Mouse (Mus musculus): ENCODE results near the gene Mpp4. TPM values are rescaled to one million over a fixed set of nuclear protein-coding genes. Genes with fewer than 3 reads are reported as not detected.

Gene Mpp4
- total RNA-seq (2017): 2.0 and 2.5 TPM in 2 replicates

GRCm38 (mm10) chr1:59163030-59163461, at the start of gene Mpp4:
Mpp4 (minus strand) TSS chr1:59163389.
- ATAC-seq (replicated peaks in 1 of 2; ENCODE audit: insufficient read depth in 1 of 2, low FRiP score in 2 of 2, low TSS enrichment in 1 of 2, low read depth in 1 of 2, poor library complexity in 2 of 2, severe bottlenecking in 2 of 2): peak; percentile 81 to 88

DNA sequence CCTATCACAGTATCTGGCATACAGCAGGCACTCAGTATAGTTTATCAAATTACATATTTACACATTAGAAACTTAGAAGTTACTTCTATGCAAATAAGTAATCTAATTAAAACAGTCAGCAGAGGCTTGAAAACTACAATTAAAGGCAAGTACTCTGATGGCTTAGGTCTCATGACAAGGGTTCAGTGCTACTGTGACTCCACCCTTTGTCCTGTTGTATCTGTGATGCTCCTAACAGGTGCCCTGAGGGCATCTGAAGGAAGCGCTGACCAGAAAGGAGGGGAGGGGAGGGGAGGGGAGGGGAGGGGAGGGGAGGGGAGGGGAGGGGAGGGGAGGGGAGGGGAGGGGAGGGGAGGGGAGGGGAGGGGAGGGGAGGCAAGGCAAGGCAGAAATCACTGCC, 49.8 kb upstream of the Mpp4 start:
- no peak for ATAC-seq (replicated peaks in 1 of 2; ENCODE audit: insufficient read depth in 1 of 2, low FRiP score in 2 of 2, low TSS enrichment in 1 of 2, low read depth in 1 of 2, poor library complexity in 2 of 2, severe bottlenecking in 2 of 2)

GRCm38 (mm10) chr1:59212076-59212779, 49.0 kb upstream of the Mpp4 start:
- ATAC-seq (replicated peaks in 1 of 2; ENCODE audit: insufficient read depth in 1 of 2, low FRiP score in 2 of 2, low TSS enrichment in 1 of 2, low read depth in 1 of 2, poor library complexity in 2 of 2, severe bottlenecking in 2 of 2): no peak

- no peak for ATAC-seq (replicated peaks in 1 of 2; ENCODE audit: insufficient read depth in 1 of 2, low FRiP score in 2 of 2, low TSS enrichment in 1 of 2, low read depth in 1 of 2, poor library complexity in 2 of 2, severe bottlenecking in 2 of 2)
These were observed 48.5 kb upstream of the Mpp4 start for GRCm38 (mm10) chr1:59211651-59212050.

- no peak for ATAC-seq (replicated peaks in 1 of 2; ENCODE audit: insufficient read depth in 1 of 2, low FRiP score in 2 of 2, low TSS enrichment in 1 of 2, low read depth in 1 of 2, poor library complexity in 2 of 2, severe bottlenecking in 2 of 2)
These were observed 45.1 kb upstream of the Mpp4 start for GRCm38 (mm10) chr1:59208331-59208730.

DNA sequence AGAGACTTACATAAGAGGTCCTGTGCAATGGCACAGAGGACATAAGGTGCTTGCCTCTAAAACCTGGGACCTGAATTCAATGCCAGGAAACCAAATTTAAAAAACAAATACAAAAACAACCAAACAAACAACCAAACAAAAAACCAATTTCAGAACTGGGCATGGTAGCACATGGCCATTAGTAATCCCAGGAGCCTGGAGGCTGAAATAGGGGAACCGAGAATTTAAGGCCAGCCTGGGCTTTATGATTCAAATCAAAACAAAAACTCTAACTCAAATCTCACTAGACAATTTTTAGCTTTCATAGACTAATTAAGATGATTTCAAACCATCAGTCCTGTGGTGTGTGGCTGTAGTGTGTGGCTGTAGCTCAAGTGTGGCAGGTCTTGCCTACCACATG, 41.3 kb upstream of the Mpp4 start:
- ATAC-seq (replicated peaks in 1 of 2; ENCODE audit: insufficient read depth in 1 of 2, low FRiP score in 2 of 2, low TSS enrichment in 1 of 2, low read depth in 1 of 2, poor library complexity in 2 of 2, severe bottlenecking in 2 of 2): no peak

- no peak for ATAC-seq (replicated peaks in 1 of 2; ENCODE audit: insufficient read depth in 1 of 2, low FRiP score in 2 of 2, low TSS enrichment in 1 of 2, low read depth in 1 of 2, poor library complexity in 2 of 2, severe bottlenecking in 2 of 2)
These were observed 39.2 kb upstream of the Mpp4 start for GRCm38 (mm10) chr1:59202367-59202766.

DNA sequence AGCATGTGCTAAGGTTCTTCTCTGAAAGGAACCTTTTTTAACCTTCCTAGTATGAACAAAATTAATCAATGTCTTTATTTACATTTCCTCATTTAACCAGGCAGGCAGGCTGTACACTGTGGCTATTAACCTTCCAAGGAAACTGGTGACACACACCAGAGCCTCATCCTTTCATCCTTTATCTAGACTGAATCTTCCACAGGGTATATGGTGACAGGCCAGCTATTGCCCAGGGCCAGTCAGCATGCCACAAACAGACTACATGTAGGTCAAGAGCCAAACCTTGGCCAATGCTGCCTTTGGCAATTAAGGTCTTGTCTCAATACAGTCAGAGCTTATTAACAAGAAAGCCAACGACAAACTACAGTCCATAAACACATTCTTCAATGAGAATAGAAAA, 38.4 kb upstream of the Mpp4 start:
- ATAC-seq (replicated peaks in 1 of 2; ENCODE audit: insufficient read depth in 1 of 2, low FRiP score in 2 of 2, low TSS enrichment in 1 of 2, low read depth in 1 of 2, poor library complexity in 2 of 2, severe bottlenecking in 2 of 2): no peak

GRCm38 (mm10) chr1:59200960-59201359, 37.8 kb upstream of the Mpp4 start:
- ATAC-seq (replicated peaks in 1 of 2; ENCODE audit: insufficient read depth in 1 of 2, low FRiP score in 2 of 2, low TSS enrichment in 1 of 2, low read depth in 1 of 2, poor library complexity in 2 of 2, severe bottlenecking in 2 of 2): no peak

- ATAC-seq (replicated peaks in 1 of 2; ENCODE audit: insufficient read depth in 1 of 2, low FRiP score in 2 of 2, low TSS enrichment in 1 of 2, low read depth in 1 of 2, poor library complexity in 2 of 2, severe bottlenecking in 2 of 2): peak in 1 of 2 experiments; percentile 51; a peak in 1 of 4 replicates
These were observed 31.8 kb upstream of the Mpp4 start for GRCm38 (mm10) chr1:59194979-59195378.

DNA sequence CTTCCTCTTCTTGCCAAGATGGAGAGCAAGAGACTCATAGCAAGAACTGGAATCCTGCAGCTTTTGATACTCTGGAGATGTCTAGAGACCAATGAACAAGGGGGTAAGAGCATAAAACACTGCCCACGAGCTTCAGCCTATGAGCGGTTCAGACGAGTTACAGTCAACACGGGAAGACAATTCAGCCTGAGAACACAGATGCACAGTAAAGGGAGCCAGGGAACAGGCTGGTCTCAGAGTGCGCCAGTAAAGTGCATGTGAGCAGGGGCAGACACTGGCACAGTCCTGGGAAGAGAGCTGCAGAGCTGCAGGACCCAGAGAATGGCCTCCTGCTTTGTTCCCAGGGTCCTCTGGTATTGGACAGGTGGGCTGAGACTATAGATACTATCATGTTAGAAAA, 24.6 kb upstream of the Mpp4 start:
- ATAC-seq (replicated peaks in 1 of 2; ENCODE audit: insufficient read depth in 1 of 2, low FRiP score in 2 of 2, low TSS enrichment in 1 of 2, low read depth in 1 of 2, poor library complexity in 2 of 2, severe bottlenecking in 2 of 2): no peak

DNA sequence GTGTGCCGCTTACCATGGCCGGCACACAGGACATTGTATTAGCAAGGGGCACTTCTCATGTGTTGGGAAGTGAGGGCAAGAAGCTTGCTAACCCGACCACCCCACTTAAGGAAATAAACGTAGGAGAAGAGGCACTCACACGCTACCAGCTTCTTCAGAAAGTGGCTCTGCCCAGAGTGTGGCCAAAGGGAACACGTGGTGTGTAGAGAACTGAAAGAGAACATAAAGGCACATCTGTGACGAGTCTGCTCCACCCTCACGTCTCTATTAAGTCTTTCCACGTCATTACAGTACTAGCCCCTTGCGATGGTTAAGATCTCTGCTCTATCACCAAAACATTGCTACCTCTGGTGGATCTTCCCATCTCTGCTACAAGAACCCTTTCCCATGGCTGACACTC, 23.1 kb upstream of the Mpp4 start:
- ATAC-seq (replicated peaks in 1 of 2; ENCODE audit: insufficient read depth in 1 of 2, low FRiP score in 2 of 2, low TSS enrichment in 1 of 2, low read depth in 1 of 2, poor library complexity in 2 of 2, severe bottlenecking in 2 of 2): no peak

- no peak for ATAC-seq (replicated peaks in 1 of 2; ENCODE audit: insufficient read depth in 1 of 2, low FRiP score in 2 of 2, low TSS enrichment in 1 of 2, low read depth in 1 of 2, poor library complexity in 2 of 2, severe bottlenecking in 2 of 2)
These were observed 22.2 kb upstream of the Mpp4 start for GRCm38 (mm10) chr1:59185410-59185809.

GRCm38 (mm10) chr1:59183045-59183444, 19.9 kb upstream of the Mpp4 start:
- no peak for ATAC-seq (replicated peaks in 1 of 2; ENCODE audit: insufficient read depth in 1 of 2, low FRiP score in 2 of 2, low TSS enrichment in 1 of 2, low read depth in 1 of 2, poor library complexity in 2 of 2, severe bottlenecking in 2 of 2)

DNA sequence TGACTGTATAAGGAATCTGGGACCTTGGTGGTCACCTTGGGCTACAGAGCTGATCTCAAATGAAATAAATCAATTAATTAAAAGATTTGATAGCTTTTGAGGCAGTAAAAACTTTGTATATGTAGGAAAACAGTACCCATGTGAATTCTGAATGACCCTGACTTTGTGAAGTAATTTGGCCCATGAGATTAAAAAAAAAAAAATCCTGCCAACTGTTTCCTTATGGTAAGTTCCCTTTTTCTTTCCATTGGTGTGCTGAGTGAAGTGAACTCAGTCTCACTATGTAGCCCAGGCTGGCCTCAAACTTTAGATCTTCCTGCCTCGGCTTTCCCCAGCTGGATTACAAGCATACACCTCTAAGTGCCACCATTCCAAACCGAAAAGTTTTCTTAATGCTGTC, 19.2 kb upstream of the Mpp4 start:
- no peak for ATAC-seq (replicated peaks in 1 of 2; ENCODE audit: insufficient read depth in 1 of 2, low FRiP score in 2 of 2, low TSS enrichment in 1 of 2, low read depth in 1 of 2, poor library complexity in 2 of 2, severe bottlenecking in 2 of 2)

DNA sequence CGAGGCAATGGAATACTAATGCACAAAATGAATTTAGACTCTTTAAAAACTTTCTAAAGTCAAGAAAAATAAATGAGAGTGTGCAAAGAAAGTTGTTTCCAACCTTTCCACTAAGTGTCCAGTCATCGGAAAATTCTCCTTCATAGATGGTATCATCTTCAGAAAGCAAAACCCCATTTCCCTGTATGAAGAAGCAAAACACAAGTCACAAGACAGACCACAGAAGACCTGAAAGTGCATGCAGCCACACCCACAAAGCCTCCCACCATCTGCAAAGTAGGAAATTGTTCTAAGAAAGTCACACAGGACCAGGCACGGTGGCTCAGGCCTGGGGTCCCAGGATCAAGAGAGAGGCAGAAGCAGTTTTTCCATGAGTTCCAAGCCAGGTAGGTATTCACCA, 16.8 kb upstream of the Mpp4 start:
- ATAC-seq (replicated peaks in 1 of 2; ENCODE audit: insufficient read depth in 1 of 2, low FRiP score in 2 of 2, low TSS enrichment in 1 of 2, low read depth in 1 of 2, poor library complexity in 2 of 2, severe bottlenecking in 2 of 2): no peak

DNA sequence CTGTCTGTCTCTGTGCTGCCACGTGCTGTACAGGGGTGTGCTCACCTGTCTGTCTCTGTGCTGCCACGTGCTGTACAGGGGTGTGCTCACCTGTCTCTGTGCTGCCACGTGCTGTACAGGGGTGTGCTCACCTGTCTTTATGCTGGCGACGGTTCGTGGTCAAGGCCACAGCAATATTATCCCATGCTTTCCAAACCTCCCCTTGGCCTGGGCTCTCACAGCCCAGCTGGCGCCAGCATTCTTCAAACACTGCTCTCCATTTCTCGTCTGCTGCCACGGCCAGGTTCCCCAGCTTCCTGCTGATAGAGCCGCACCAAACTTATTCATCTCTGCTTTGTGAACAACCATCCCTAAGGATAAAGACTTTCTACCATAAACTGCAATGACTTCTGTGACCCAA, 15.2 kb upstream of the Mpp4 start:
- ATAC-seq (replicated peaks in 1 of 2; ENCODE audit: insufficient read depth in 1 of 2, low FRiP score in 2 of 2, low TSS enrichment in 1 of 2, low read depth in 1 of 2, poor library complexity in 2 of 2, severe bottlenecking in 2 of 2): no peak

- peak in 1 of 2 experiments; percentile 16; a peak in 1 of 4 replicates for ATAC-seq (replicated peaks in 1 of 2; ENCODE audit: insufficient read depth in 1 of 2, low FRiP score in 2 of 2, low TSS enrichment in 1 of 2, low read depth in 1 of 2, poor library complexity in 2 of 2, severe bottlenecking in 2 of 2)
These were observed 11.6 kb upstream of the Mpp4 start for GRCm38 (mm10) chr1:59174514-59175373.
